Mouse (Mus musculus): ENCODE results near the gene H3f3a.

DNA sequence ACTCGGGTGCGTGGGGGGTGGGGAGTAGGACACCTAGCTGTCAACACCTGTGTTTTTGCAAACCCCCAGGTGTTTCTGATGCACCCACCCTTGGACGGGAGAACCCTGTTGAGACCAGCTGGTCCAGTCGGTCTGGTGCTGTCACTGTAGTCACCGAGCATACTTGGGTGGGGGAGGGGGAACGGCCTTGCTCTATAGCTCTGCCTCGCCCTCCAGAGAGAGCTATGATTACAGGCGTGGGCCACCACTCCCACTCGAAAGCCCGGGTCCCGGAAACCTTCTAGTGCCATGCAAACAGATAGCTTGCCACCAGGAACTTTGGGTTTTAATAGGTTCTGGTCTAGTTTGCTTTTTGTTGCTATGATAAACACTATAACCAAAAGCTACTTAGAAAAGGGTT is 51.6 kb downstream of the H3f3a start:
- TF ChIP-seq CTCF (IDR thresholded peaks at IDR 0.05; ENCODE audit: low read depth) (no peak), EP300 (IDR thresholded peaks at IDR 0.05; ENCODE audit: low read depth) (no peak)

Data from liver, embryonic 14.5 days (tissue).